Mouse (Mus musculus) CD8-positive naive resting alpha-beta T cell, adult 2 months (primary cell): ENCODE results near the gene Vmn1r184.
"Not testable (repeated sequence)": the region's sequence is repeated elsewhere in the genome, so short reads cannot be mapped to it uniquely, and the experiment has no call there.

Experiments
- DNase-seq, 2 experiments: peaks; one replicate each; pipeline ENCODE4 v3.0.0; 2022; ENCODE audit warnings: low read depth in 2 of 2, low spot score in 2 of 2

Gene Vmn1r184

GRCm38 (mm10) chr7:26260034-26260433 lies at the start of gene Vmn1r184:
Gene Vmn1r184, plus strand, starts transcription at chr7:26260334.
- DNase-seq = not testable (repeated sequence)

- not testable (repeated sequence) for DNase-seq
Measured at GRCm38 (mm10) chr7:26303429-26304166, 43.5 kb downstream of the Vmn1r184 start.

GRCm38 (mm10) chr7:26306926-26307325 lies 46.8 kb downstream of the Vmn1r184 start, which contains the start of gene Cyp2a4:
Gene Cyp2a4, plus strand, starts transcription at chr7:26307169.
- DNase-seq = not testable (repeated sequence)

- not testable (repeated sequence) for DNase-seq
Measured at GRCm38 (mm10) chr7:26311786-26312185, 51.7 kb downstream of the Vmn1r184 start.

GRCm38 (mm10) chr7:26315194-26315593 lies 55.1 kb downstream of the Vmn1r184 start:
- not testable (repeated sequence) for DNase-seq

GRCm38 (mm10) chr7:26315809-26316208 lies 55.7 kb downstream of the Vmn1r184 start:
- DNase-seq = not testable (repeated sequence)
